Mouse (Mus musculus) lung, embryonic 16.5 days (tissue): ENCODE measurements around the gene Hmga2. TPM values are rescaled to one million over a fixed set of nuclear protein-coding genes. Genes with fewer than 3 reads are reported as not detected.

ENCODE experiments used
- ATAC-seq: fragments of 200-750 bp; cut with Nextera tagmentation; 2 replicates; pipeline ENCODE4 v1.8.0; 2017; ENCODE audit warnings: low read depth, mild to moderate bottlenecking, moderate library complexity
- H3K27ac ChIP-seq: fragments of 300-500 bp; sonication (generic); 2 replicates; pipeline ENCODE4 v1.5.1; 2014; ENCODE audit warnings: mild to moderate bottlenecking, control low read depth, low read length
- H3K27me3 ChIP-seq: fragments of 300-500 bp; sonication (generic); 2 replicates; pipeline ENCODE4 v1.6.1; 2014; ENCODE audit warnings: low read depth, low read length, mixed read lengths; ENCODE audit not compliant: control insufficient read depth, insufficient read depth
- H3K36me3 ChIP-seq: fragments of 300-500 bp; sonication (generic); 2 replicates; pipeline ENCODE4 v1.6.1; 2014; ENCODE audit warnings: low read length; ENCODE audit not compliant: control insufficient read depth, insufficient read depth
- H3K4me1 ChIP-seq: fragments of 300-500 bp; sonication (generic); replicated peaks from 2 replicates; pipeline ENCODE4 v1.6.1; 2014; ENCODE audit warnings: low read length, mixed read lengths; ENCODE audit not compliant: control insufficient read depth, insufficient read depth
- H3K4me2 ChIP-seq: fragments of 300-500 bp; sonication (generic); 2 replicates; pipeline ENCODE4 v1.6.1; 2014; ENCODE audit warnings: low read depth, low read length, control low read depth
- H3K4me3 ChIP-seq: fragments of 300-500 bp; sonication (generic); 2 replicates; pipeline ENCODE4 v1.5.1; 2014; ENCODE audit warnings: mild to moderate bottlenecking, low read length, control low read depth
- H3K9ac ChIP-seq: fragments of 300-500 bp; sonication (generic); 2 replicates; pipeline ENCODE4 v1.6.1; 2014; ENCODE audit warnings: low read length, control low read depth
- H3K9me3 ChIP-seq: fragments of 300-500 bp; sonication (generic); 2 replicates; pipeline ENCODE4 v1.6.1; 2016; ENCODE audit warnings: low read length; ENCODE audit not compliant: control insufficient read depth
- whole genome bisulfite sequencing: fragments of 180-500 bp; shearing (Covaris S2); extraction: QIAGEN DNeasy Blood & Tissue Kit; methylation state at CpG from one replicate; pipeline ENCODE4 v1.1.7; 2014; 5-methylcytosine and 5-hydroxymethylcytosine counted together
- polyA plus RNA-seq: library from polyadenylated mRNA; unstranded; fragments of >200 nt; fragmentation: Nextera tagmentation; extraction: Ambion mirVana; gene quantifications from 2 replicates; pipeline ENCODE4 v1.2.1, GENCODE M21; 2015

The Hmga2 gene
- polyA plus RNA-seq, 1 experiment from 2014 or later, result 6.1 TPM

DNA sequence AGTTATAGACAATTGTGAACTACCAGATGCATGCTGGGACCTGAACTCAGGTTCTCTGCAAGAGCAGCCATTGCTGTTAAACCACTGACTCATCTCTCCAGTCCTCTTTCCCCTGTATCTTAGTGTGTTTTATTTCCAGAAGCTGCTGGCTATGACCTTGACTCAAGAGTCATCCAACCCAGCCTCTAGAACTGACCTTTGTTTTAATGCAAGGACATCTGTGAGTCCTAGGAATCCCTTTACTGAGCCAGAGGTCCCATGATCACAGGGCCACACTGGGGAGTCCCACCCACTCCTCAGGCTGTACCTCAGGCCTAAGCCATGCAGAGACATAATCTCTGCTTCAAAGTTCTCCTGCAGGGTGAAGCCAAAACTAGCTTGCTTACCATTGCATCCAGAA lies 21.8 kb upstream of the Hmga2 start:
- no peak overlapping the region for H3K4me3 ChIP-seq

DNA sequence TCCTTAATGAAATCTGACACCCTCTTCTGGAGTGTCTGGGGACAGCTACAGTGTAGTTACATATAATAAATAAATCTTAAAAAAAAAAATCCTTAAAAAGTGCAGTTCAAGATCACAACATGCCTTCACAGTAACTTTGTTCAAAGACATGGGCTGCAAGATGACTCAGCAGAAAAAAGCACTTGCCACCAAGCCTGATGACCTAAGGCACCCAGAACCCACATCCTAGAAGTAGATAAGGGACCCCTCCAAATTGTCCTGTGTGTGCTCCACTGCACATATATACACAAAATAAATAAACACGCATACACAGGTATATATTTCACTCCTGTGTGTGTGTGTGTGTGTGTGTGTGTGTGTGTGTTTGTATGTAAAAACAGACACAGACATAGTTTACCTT lies 18.4 kb upstream of the Hmga2 start:
- no peak overlapping the region for H3K9ac ChIP-seq
- WGBS, result 89% methylated on average over 1 of the region's 1 CpGs
- H3K27me3 ChIP-seq, result no peaks in the 10 kb centered on the region
- H3K4me3 ChIP-seq, result no peak overlapping the region
- no peaks in the 10 kb centered on the region for H3K36me3 ChIP-seq
- H3K9me3 ChIP-seq, result no peaks in the 10 kb centered on the region
- no peak for ATAC-seq
- H3K4me1 ChIP-seq, result 0 out of 2 replicates have a peak, but pooled peaks cover 2% of the 10 kb centered on the region
- no peak overlapping the region for H3K4me2 ChIP-seq
- no peak overlapping the region for H3K27ac ChIP-seq

More for the DNA sequence above, 21.8 kb upstream of the Hmga2 start:
- Histone ChIP-seq H3K27ac (no peak overlapping the region), H3K9ac (no peak overlapping the region), H3K4me2 (no peak overlapping the region), H3K27me3 (no peaks in the 10 kb centered on the region), H3K36me3 (no peaks in the 10 kb centered on the region), H3K4me1 (0 out of 2 replicates have a peak, but pooled peaks cover 2% of the 10 kb centered on the region), H3K9me3 (no peaks in the 10 kb centered on the region)
- no peak for ATAC-seq

- Histone ChIP-seq H3K36me3 (no peaks in the 10 kb centered on the region), H3K9me3 (0 out of 2 replicates have a peak, but pooled peaks cover 2% of the 10 kb centered on the region), H3K4me2 (no peak overlapping the region), H3K27me3 (no peaks in the 10 kb centered on the region), H3K4me1 (0 out of 2 replicates have a peak, but pooled peaks cover 2% of the 10 kb centered on the region), H3K27ac (no peak overlapping the region), H3K4me3 (no peak overlapping the region), H3K9ac (no peak overlapping the region)
- WGBS, result 69% methylated on average over 5 of the region's 5 CpGs
- no peak for ATAC-seq
Measured at GRCm38 (mm10) chr10:120491477-120491876, 15.2 kb upstream of the Hmga2 start.

- 0 out of 2 replicates have a peak, but pooled peaks cover 2% of the 10 kb centered on the region for H3K9me3 ChIP-seq
- no peak overlapping the region for H3K4me2 ChIP-seq
- WGBS, result 81% methylated on average over 3 of the region's 3 CpGs
- H3K36me3 ChIP-seq, result no peaks in the 10 kb centered on the region
- no peak overlapping the region for H3K9ac ChIP-seq
- H3K4me3 ChIP-seq, result no peak overlapping the region
- H3K27ac ChIP-seq, result no peak overlapping the region
- H3K27me3 ChIP-seq, result no peaks in the 10 kb centered on the region
- no peak for ATAC-seq
- 0 out of 2 replicates have a peak, but pooled peaks cover 2% of the 10 kb centered on the region for H3K4me1 ChIP-seq
Measured at GRCm38 (mm10) chr10:120489611-120490010, 13.3 kb upstream of the Hmga2 start.

GRCm38 (mm10) chr10:120488526-120488925 lies 12.3 kb upstream of the Hmga2 start:
- H3K4me1 ChIP-seq, result 0 out of 2 replicates have a peak, but pooled peaks cover 2% of the 10 kb centered on the region
- H3K36me3 ChIP-seq, result no peaks in the 10 kb centered on the region
- H3K9me3 ChIP-seq, result 0 out of 2 replicates have a peak, but pooled peaks cover 2% of the 10 kb centered on the region
- no peak overlapping the region for H3K27ac ChIP-seq
- H3K4me3 ChIP-seq, result no peak overlapping the region
- no peak overlapping the region for H3K9ac ChIP-seq
- H3K4me2 ChIP-seq, result no peak overlapping the region
- 65% methylated on average over 4 of the region's 4 CpGs for WGBS
- no peaks in the 10 kb centered on the region for H3K27me3 ChIP-seq
- no peak for ATAC-seq

GRCm38 (mm10) chr10:120487881-120488280 lies 11.6 kb upstream of the Hmga2 start:
- ATAC-seq, result no peak
- H3K36me3 ChIP-seq, result no peaks in the 10 kb centered on the region
- WGBS, result 96% methylated on average over 1 of the region's 1 CpGs
- H3K27ac ChIP-seq, result no peak overlapping the region
- no peak overlapping the region for H3K4me3 ChIP-seq
- no peaks in the 10 kb centered on the region for H3K27me3 ChIP-seq
- no peak overlapping the region for H3K4me2 ChIP-seq
- no peak overlapping the region for H3K9ac ChIP-seq
- 0 out of 2 replicates have a peak, but pooled peaks cover 2% of the 10 kb centered on the region for H3K9me3 ChIP-seq
- no peaks in the 10 kb centered on the region for H3K4me1 ChIP-seq

DNA sequence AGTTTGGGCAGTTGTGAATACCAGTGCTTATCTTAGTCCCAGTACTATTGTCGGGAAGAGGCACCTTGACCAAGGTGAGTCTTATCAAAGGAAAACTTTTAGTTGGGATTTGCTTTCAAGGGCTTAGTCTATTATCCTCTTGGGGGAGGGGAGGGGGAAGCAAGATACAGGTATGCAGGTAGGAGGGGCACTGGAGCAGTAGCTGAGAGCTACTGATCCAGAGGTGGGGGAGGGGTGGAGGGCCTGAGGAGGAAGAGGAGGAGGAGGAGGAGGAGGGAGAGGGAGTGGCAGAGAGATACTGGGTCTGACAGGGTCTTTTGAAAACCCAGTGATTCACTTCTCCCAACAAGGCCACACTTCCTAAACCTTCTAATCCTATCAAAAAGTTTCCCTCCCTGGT lies 9.2 kb upstream of the Hmga2 start:
- no peaks in the 10 kb centered on the region for H3K36me3 ChIP-seq
- H3K4me1 ChIP-seq, result no peaks in the 10 kb centered on the region
- no peak for ATAC-seq
- H3K9me3 ChIP-seq, result 0 out of 2 replicates have a peak, but pooled peaks cover 2% of the 10 kb centered on the region
- H3K4me3 ChIP-seq, result no peak overlapping the region
- H3K27me3 ChIP-seq, result no peaks in the 10 kb centered on the region
- 44% methylated on average over 1 of the region's 1 CpGs for WGBS
- H3K9ac ChIP-seq, result no peak overlapping the region
- H3K27ac ChIP-seq, result no peak overlapping the region
- no peak overlapping the region for H3K4me2 ChIP-seq

DNA sequence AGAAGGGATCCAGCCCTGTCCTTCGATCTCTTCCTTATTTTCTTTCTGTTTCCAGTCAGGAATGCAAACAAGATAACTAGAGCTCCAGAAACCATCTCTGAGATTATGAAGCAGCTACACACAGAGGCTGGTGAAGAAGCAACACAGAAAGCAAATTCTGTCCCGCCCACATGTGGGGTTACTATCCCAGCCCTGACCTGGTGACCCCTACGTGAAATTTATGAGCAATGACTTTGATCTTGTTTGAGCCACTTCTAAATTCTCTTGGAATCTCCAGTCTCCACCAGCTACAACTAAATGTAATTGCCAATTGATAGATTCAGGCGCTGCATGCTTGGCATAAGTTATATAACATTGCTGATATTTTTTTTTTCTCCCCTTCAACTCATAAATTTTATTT lies 7.9 kb upstream of the Hmga2 start:
- H3K4me3 ChIP-seq, result no peak overlapping the region
- H3K9me3 ChIP-seq, result 0 out of 2 replicates have a peak, but pooled peaks cover 2% of the 10 kb centered on the region
- ATAC-seq, result no peak
- H3K27me3 ChIP-seq, result no peaks in the 10 kb centered on the region
- no peak overlapping the region for H3K4me2 ChIP-seq
- H3K36me3 ChIP-seq, result no peaks in the 10 kb centered on the region
- H3K9ac ChIP-seq, result no peak overlapping the region
- 54% methylated on average over 4 of the region's 4 CpGs for WGBS
- no peaks in the 10 kb centered on the region for H3K4me1 ChIP-seq
- H3K27ac ChIP-seq, result no peak overlapping the region

GRCm38 (mm10) chr10:120478164-120478563 lies 1.9 kb upstream of the Hmga2 start:
- Histone ChIP-seq H3K27me3 (peaks cover 2% of the 10 kb centered on the region; the same call in 1 of the 2 replicates), H3K4me2 (peak overlapping the region; percentile 97), H3K36me3 (no peaks in the 10 kb centered on the region), H3K27ac (no peak overlapping the region; the same call in 1 of the 2 replicates), H3K9ac (peak overlapping the region; percentile 89; the same call in 1 of the 2 replicates), H3K9me3 (no peaks in the 10 kb centered on the region), H3K4me3 (peak overlapping the region; percentile 79), H3K4me1 (peaks cover 6% of the 10 kb centered on the region; the same call in 1 of the 2 replicates)
- WGBS, result 1% methylated on average over 16 of the region's 16 CpGs
- ATAC-seq, result 0 out of 2 replicates have a peak, but pooled peaks have one; percentile 15
